Mouse (Mus musculus) neural tube, embryonic 12.5 days (tissue): ENCODE measurements around the gene Polr1d. TPM values are rescaled to one million over a fixed set of nuclear protein-coding genes. Genes with fewer than 3 reads are reported as not detected.

Experiments
- ATAC-seq: fragments of 200-750 bp; cut with Nextera tagmentation; 2 replicates; pipeline ENCODE4 v1.8.0; 2017; ENCODE audit warnings: low read depth, mild to moderate bottlenecking, moderate TSS enrichment, moderate library complexity; ENCODE audit not compliant: low FRiP score
- H3K27ac ChIP-seq: fragments of 300-500 bp; sonication (generic); 2 replicates; pipeline ENCODE4 v1.5.1; 2016
- H3K27me3 ChIP-seq: fragments of 300-500 bp; sonication (generic); replicated peaks from 2 replicates; pipeline ENCODE4 v1.6.1; 2016; ENCODE audit warnings: mild to moderate bottlenecking
- H3K36me3 ChIP-seq: fragments of 300-500 bp; sonication (generic); 2 replicates; pipeline ENCODE4 v1.6.1; 2016; ENCODE audit warnings: mild to moderate bottlenecking
- H3K4me1 ChIP-seq: fragments of 300-500 bp; sonication (generic); 2 replicates; pipeline ENCODE4 v1.6.1; 2016
- H3K4me2 ChIP-seq: fragments of 300-500 bp; sonication (generic); replicated peaks from 2 replicates; pipeline ENCODE4 v1.6.1; 2016; ENCODE audit warnings: mild to moderate bottlenecking
- H3K4me3 ChIP-seq: fragments of 300-500 bp; sonication (generic); 2 replicates; pipeline ENCODE4 v1.5.1; 2016
- H3K9ac ChIP-seq: fragments of 300-500 bp; sonication (generic); 2 replicates; pipeline ENCODE4 v1.6.1; 2016; ENCODE audit warnings: mild to moderate bottlenecking
- H3K9me3 ChIP-seq: fragments of 300-500 bp; sonication (generic); 2 replicates; pipeline ENCODE4 v1.6.1; 2016; ENCODE audit warnings: mild to moderate bottlenecking
- whole genome bisulfite sequencing: fragments of 180-500 bp; shearing (Covaris S2); methylation state at CpG from one replicate; pipeline ENCODE4 v1.1.7; 2016; 5-methylcytosine and 5-hydroxymethylcytosine counted together
- polyA plus RNA-seq: library from polyadenylated mRNA; unstranded; fragments of >200 nt; fragmentation: Nextera tagmentation; extraction: Ambion mirVana; gene quantifications from 2 replicates; pipeline ENCODE4 v1.2.1, GENCODE M21; 2016

The Polr1d gene
- polyA plus RNA-seq, 1 experiment from 2014 or later = 94.5 TPM

GRCm38 (mm10) chr5:147076026-147076798 is 638 bp upstream of the Polr1d start, which contains the start of gene Lnx2:
Gene Lnx2, minus strand, starts transcription at chr5:147076586.
- peak within 1 kb of the TSS; percentile 76 for H3K9ac ChIP-seq
- ATAC-seq = peak; percentile 99
- H3K4me1 ChIP-seq = peaks cover 12% of the 10 kb centered on the region
- no peaks in the 10 kb centered on the region for H3K36me3 ChIP-seq
- peak within 1 kb of the TSS; percentile 67 for H3K4me3 ChIP-seq
- no peaks in the 10 kb centered on the region for H3K9me3 ChIP-seq
- H3K27ac ChIP-seq = peak within 1 kb of the TSS; percentile 57; the same call in 1 of the 2 replicates
- H3K27me3 ChIP-seq = no peaks in the 10 kb centered on the region
- peak within 1 kb of the TSS; percentile 81 for H3K4me2 ChIP-seq
- under 1% methylated on average over 65 of the region's 65 CpGs for WGBS

GRCm38 (mm10) chr5:147077305-147078034 is 620 bp downstream of the Polr1d start:
- peaks cover 5% of the 10 kb centered on the region; the same call in 1 of the 2 replicates for H3K36me3 ChIP-seq

GRCm38 (mm10) chr5:147078110-147078900 is 1.5 kb downstream of the Polr1d start:
- WGBS = 65% methylated on average over 11 of the region's 11 CpGs
- Histone ChIP-seq H3K4me2 (peak overlapping the region; percentile 81), H3K9ac (peak overlapping the region; percentile 76), H3K4me3 (peak overlapping the region; percentile 67), H3K9me3 (no peaks in the 10 kb centered on the region), H3K27me3 (no peaks in the 10 kb centered on the region), H3K36me3 (peaks cover 5% of the 10 kb centered on the region; the same call in 1 of the 2 replicates), H3K4me1 (peaks cover 12% of the 10 kb centered on the region), H3K27ac (no peak overlapping the region)
- ATAC-seq = no peak

More at GRCm38 (mm10) chr5:147077305-147078034, 620 bp downstream of the Polr1d start:
- Histone ChIP-seq H3K27me3 (no peaks in the 10 kb centered on the region), H3K27ac (peak overlapping the region; percentile 20; the same call in 1 of the 2 replicates), H3K9ac (peak overlapping the region; percentile 76), H3K4me3 (peak overlapping the region; percentile 67), H3K9me3 (no peaks in the 10 kb centered on the region), H3K4me1 (peaks cover 12% of the 10 kb centered on the region), H3K4me2 (peak overlapping the region; percentile 81)
- peak; percentile 69 for ATAC-seq
- under 1% methylated on average over 57 of the region's 57 CpGs for WGBS

GRCm38 (mm10) chr5:147085201-147085894 is 8.5 kb downstream of the Polr1d start:
- 91% methylated on average over 9 of the region's 9 CpGs for WGBS
- Histone ChIP-seq H3K9ac (no peak overlapping the region), H3K27ac (no peak overlapping the region), H3K4me1 (no peaks in the 10 kb centered on the region; the same call in 1 of the 2 replicates), H3K27me3 (no peaks in the 10 kb centered on the region), H3K4me2 (no peak overlapping the region), H3K9me3 (no peaks in the 10 kb centered on the region), H3K36me3 (peaks cover 11% of the 10 kb centered on the region; the same call in 1 of the 2 replicates), H3K4me3 (no peak overlapping the region)
- no peak for ATAC-seq

- Histone ChIP-seq H3K27me3 (0 out of 2 replicates have a peak, but pooled peaks cover 3% of the 10 kb centered on the region), H3K4me1 (no peaks in the 10 kb centered on the region; the same call in 1 of the 2 replicates), H3K9me3 (no peaks in the 10 kb centered on the region), H3K9ac (no peak overlapping the region), H3K27ac (no peak overlapping the region), H3K36me3 (peaks cover 6% of the 10 kb centered on the region; the same call in 1 of the 2 replicates), H3K4me2 (no peak overlapping the region), H3K4me3 (no peak overlapping the region)
- ATAC-seq = no peak
- 93% methylated on average over 4 of the region's 4 CpGs for WGBS
These were observed 10.0 kb downstream of the Polr1d start for GRCm38 (mm10) chr5:147086816-147087215.

- no peak overlapping the region for H3K4me2 ChIP-seq
- no peak overlapping the region for H3K4me3 ChIP-seq
- H3K9me3 ChIP-seq = no peaks in the 10 kb centered on the region
- no peaks in the 10 kb centered on the region; the same call in 1 of the 2 replicates for H3K4me1 ChIP-seq
- H3K36me3 ChIP-seq = peaks cover 6% of the 10 kb centered on the region; the same call in 1 of the 2 replicates
- H3K27ac ChIP-seq = no peak overlapping the region
- no peak for ATAC-seq
- 78% methylated on average over 3 of the region's 3 CpGs for WGBS
- H3K27me3 ChIP-seq = 0 out of 2 replicates have a peak, but pooled peaks cover 3% of the 10 kb centered on the region
- H3K9ac ChIP-seq = no peak overlapping the region
These were observed 13.0 kb downstream of the Polr1d start for GRCm38 (mm10) chr5:147089836-147090235.

GRCm38 (mm10) chr5:147090256-147090963 is 13.6 kb downstream of the Polr1d start:
- Histone ChIP-seq H3K4me2 (no peak overlapping the region), H3K4me3 (no peak overlapping the region), H3K4me1 (no peaks in the 10 kb centered on the region; the same call in 1 of the 2 replicates), H3K27ac (no peak overlapping the region), H3K27me3 (0 out of 2 replicates have a peak, but pooled peaks cover 3% of the 10 kb centered on the region), H3K9ac (no peak overlapping the region), H3K9me3 (no peaks in the 10 kb centered on the region), H3K36me3 (peaks cover 6% of the 10 kb centered on the region; the same call in 1 of the 2 replicates)
- ATAC-seq = no peak
- 83% methylated on average over 11 of the region's 11 CpGs for WGBS

- 0 out of 2 replicates have a peak, but pooled peaks cover 3% of the 10 kb centered on the region for H3K27me3 ChIP-seq
- H3K9ac ChIP-seq = no peak overlapping the region
- WGBS = 96% methylated on average over 7 of the region's 7 CpGs
- no peaks in the 10 kb centered on the region for H3K9me3 ChIP-seq
- no peak overlapping the region for H3K4me2 ChIP-seq
- H3K4me3 ChIP-seq = no peak overlapping the region
- no peak overlapping the region for H3K27ac ChIP-seq
- H3K36me3 ChIP-seq = peaks cover 11% of the 10 kb centered on the region; the same call in 1 of the 2 replicates
- ATAC-seq = no peak
- H3K4me1 ChIP-seq = no peaks in the 10 kb centered on the region; the same call in 1 of the 2 replicates
These were observed 15.6 kb downstream of the Polr1d start for GRCm38 (mm10) chr5:147092448-147092847.

DNA sequence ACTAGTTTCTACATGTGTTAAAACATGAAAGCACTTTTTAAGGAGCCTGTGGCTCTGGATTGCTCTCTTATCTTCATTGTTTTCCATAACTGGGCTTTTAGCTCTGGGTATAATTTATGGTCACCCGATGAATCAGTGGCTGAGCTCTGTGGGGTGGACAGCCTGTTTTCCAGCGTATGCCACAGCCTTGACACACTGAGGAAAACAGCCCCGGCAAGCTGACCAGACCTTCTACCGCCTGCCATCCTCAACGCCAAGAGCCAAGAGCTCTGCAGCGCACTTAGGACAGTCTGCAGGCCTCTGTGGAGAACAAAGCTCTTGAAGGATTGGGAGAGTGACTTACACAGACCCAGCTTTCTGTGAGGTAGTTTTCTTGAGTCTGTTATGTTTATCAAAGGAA is 17.4 kb downstream of the Polr1d start:
- 84% methylated on average over 6 of the region's 6 CpGs for WGBS
- Histone ChIP-seq H3K36me3 (peaks cover 14% of the 10 kb centered on the region; the same call in 1 of the 2 replicates), H3K4me1 (no peaks in the 10 kb centered on the region; the same call in 1 of the 2 replicates)

GRCm38 (mm10) chr5:147096586-147096985 is 19.7 kb downstream of the Polr1d start:
- no peak overlapping the region for H3K9ac ChIP-seq
- H3K4me3 ChIP-seq = no peak overlapping the region
- no peak overlapping the region for H3K4me2 ChIP-seq
- no peaks in the 10 kb centered on the region for H3K9me3 ChIP-seq
- ATAC-seq = no peak
- 0 out of 2 replicates have a peak, but pooled peaks cover 3% of the 10 kb centered on the region for H3K27me3 ChIP-seq
- H3K27ac ChIP-seq = no peak overlapping the region
- WGBS = 91% methylated on average over 4 of the region's 4 CpGs
- H3K4me1 ChIP-seq = no peaks in the 10 kb centered on the region
- H3K36me3 ChIP-seq = peaks cover 14% of the 10 kb centered on the region; the same call in 1 of the 2 replicates

More for the DNA sequence above, 17.4 kb downstream of the Polr1d start:
- ATAC-seq = no peak
- H3K4me3 ChIP-seq = no peak overlapping the region
- H3K9me3 ChIP-seq = no peaks in the 10 kb centered on the region
- 0 out of 2 replicates have a peak, but pooled peaks cover 3% of the 10 kb centered on the region for H3K27me3 ChIP-seq
- H3K9ac ChIP-seq = no peak overlapping the region
- no peak overlapping the region for H3K4me2 ChIP-seq
- H3K27ac ChIP-seq = no peak overlapping the region
